12 mouse cellular contexts compared by ENCODE assay signal in genomic region chr9:44537625-44538301, GRCm38 (mm10). TPM values are rescaled to one million over a fixed set of nuclear protein-coding genes. Genes with fewer than 3 reads are reported as not detected.
DNase-seq lines count a peak whose midpoint lies in the region; ATAC-seq lines count a peak whose summit lies in the region.
"Had no signal": no experiment of that assay in that cellular context is flagged by ENCODE, and none has a peak within 500 bp of the region (broad histone marks: within the 10 kb centered on the region; RNA-seq: fewer than 3 reads in every experiment).

No protein-coding gene starts in this region.

- H3K9me3 ChIP-seq in neural tube, embryonic 15.5 days (replicated peaks) = no peaks in the 10 kb centered on the region
- H3K9me3 ChIP-seq: neural tube, embryonic 13.5 days; stomach, embryonic 15.5 days had no signal

- H3K27ac ChIP-seq in neural tube, embryonic 15.5 days (replicated peaks) = no peak overlapping the region
- H3K27ac ChIP-seq: heart, adult 2 months; neural tube, embryonic 13.5 days; stomach, embryonic 15.5 days had no signal

- H3K27me3 ChIP-seq in neural tube, embryonic 15.5 days (replicated peaks) = no peaks in the 10 kb centered on the region
- H3K27me3 ChIP-seq: neural tube, embryonic 13.5 days; stomach, embryonic 15.5 days had no signal

- DNase-seq in embryo, embryonic 10.5 days (ENCODE audit: low spot score) = peak; percentile 7
- no peak for DNase-seq in embryo, embryonic 9.5 days (ENCODE audit: extremely low spot score)
- peak; percentile 17 for DNase-seq in neural tube, embryonic 10.5 days (ENCODE audit: extremely low spot score, low spot score)
- no peak for DNase-seq in gastrocnemius, postnatal 36 days
- no peak for DNase-seq in urinary bladder, adult 18-20 months (ENCODE audit: low spot score in 2 of 2)
- no peak for DNase-seq in adipocyte (ENCODE audit: low spot score)

- H3K9ac ChIP-seq in neural tube, embryonic 15.5 days (replicated peaks) = no peak overlapping the region
- H3K9ac ChIP-seq: neural tube, embryonic 13.5 days; stomach, embryonic 15.5 days had no signal

- intact Hi-C loops in gastrocnemius, postnatal 36 days (cut with DNase I) = no loop called here

- ATAC-seq in neural tube, embryonic 15.5 days (ENCODE audit: low FRiP score) = no peak
- ATAC-seq in megakaryocyte, adult 5-6 weeks (ENCODE audit: poor library complexity, severe bottlenecking) = peak; percentile 76

- H3K4me2 ChIP-seq in neural tube, embryonic 15.5 days = no peak overlapping the region
- H3K4me2 ChIP-seq: neural tube, embryonic 13.5 days; stomach, embryonic 15.5 days had no signal

- H3K4me3 ChIP-seq in neural tube, embryonic 15.5 days (replicated peaks) = no peak overlapping the region
- H3K4me3 ChIP-seq: heart, adult 2 months; neural tube, embryonic 13.5 days; stomach, embryonic 15.5 days had no signal

- WGBS in neural tube, embryonic 15.5 days = 78% methylated on average over 19 of the region's 19 CpGs

- no peaks in the 10 kb centered on the region for H3K4me1 ChIP-seq in neural tube, embryonic 15.5 days
- H3K4me1 ChIP-seq: neural tube, embryonic 13.5 days; stomach, embryonic 15.5 days had no signal

- no peaks in the 10 kb centered on the region for H3K36me3 ChIP-seq in neural tube, embryonic 15.5 days
- H3K36me3 ChIP-seq: neural tube, embryonic 13.5 days; stomach, embryonic 15.5 days had no signal

RNA-seq across cellular contexts. Expression of gene Cxcr5, which starts 23.9 kb away (rescaled TPM):
- 0.26 TPM in 1 of 2 replicates, not detected in the other for polyA plus RNA-seq in neural tube, embryonic 15.5 days (2015; fragmentation: Nextera tagmentation; extraction: Ambion mirVana)
- not detected in 2 replicates for total RNA-seq in megakaryocyte, adult 5-6 weeks (2015)
- total RNA-seq in megakaryocyte, adult 5-6 weeks (2017) = not detected in 2 replicates
- total RNA-seq in gastrocnemius, postnatal 36 days (2021) = not detected
- total RNA-seq: left cerebral cortex, postnatal 14 days had no signal
- polyA plus RNA-seq: neural tube, embryonic 13.5 days had no signal

RNA-seq across cellular contexts. Expression of gene Bcl9l, which starts 55.1 kb away (rescaled TPM):
- polyA plus RNA-seq in neural tube, embryonic 15.5 days (2015; fragmentation: Nextera tagmentation; extraction: Ambion mirVana) = 9.7 and 11.5 TPM in 2 replicates
- 6.0 TPM in 2 replicates for total RNA-seq in megakaryocyte, adult 5-6 weeks (2015)
- 2.6 and 3.0 TPM in 2 replicates for total RNA-seq in megakaryocyte, adult 5-6 weeks (2017)
- total RNA-seq in gastrocnemius, postnatal 36 days (2021) = 10 to 100 TPM; 25.7 to 42.5 TPM

Comparison
In these comparisons a context has a peak if more than half of its experiments do, and no peak if none do; other contexts are left out.
1. DNase-seq: peak in embryo, embryonic 10.5 days (single experiment) and neural tube, embryonic 10.5 days (single experiment); none in embryo, embryonic 9.5 days (single experiment), gastrocnemius, postnatal 36 days (0 of 2), urinary bladder, adult 18-20 months (0 of 2) and adipocyte (single experiment).